ENCODE assay signal across 14 mouse cellular contexts in the genomic region with DNA sequence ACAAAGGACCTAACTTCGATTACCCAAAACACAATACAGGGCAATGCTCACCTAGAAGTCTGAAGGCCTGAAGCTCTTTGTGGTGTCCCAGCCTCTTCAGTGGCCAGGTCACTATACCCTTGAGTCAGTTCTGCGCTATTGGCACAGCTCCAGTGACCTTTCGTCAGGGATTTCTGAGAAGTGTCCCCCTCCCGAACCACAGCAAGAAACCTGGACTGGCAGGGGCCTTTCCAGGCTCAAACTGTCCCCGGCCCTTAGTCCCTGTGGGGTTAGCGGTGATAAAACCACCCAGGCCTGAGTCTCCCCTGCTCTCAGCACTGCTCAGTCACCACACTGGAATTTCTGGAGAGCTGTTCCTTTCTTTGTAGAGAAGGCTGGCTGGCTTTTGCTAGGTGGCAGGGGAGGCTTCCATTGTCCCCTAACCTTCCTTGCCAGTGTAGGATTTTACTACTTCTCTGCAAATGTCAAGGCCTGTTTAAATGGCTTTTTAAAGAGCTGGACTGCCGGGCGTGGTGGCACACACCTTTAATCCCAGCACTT. TPM values are rescaled to one million over a fixed set of nuclear protein-coding genes. Genes with fewer than 3 reads are reported as not detected.
DNase-seq lines count a peak whose midpoint lies in the region; ATAC-seq and TF ChIP-seq lines count a peak whose summit lies in the region.
"Had no signal": no experiment of that assay in that cellular context is flagged by ENCODE, and none has a peak within 500 bp of the region (broad histone marks: within the 10 kb centered on the region; RNA-seq: fewer than 3 reads in every experiment).

No protein-coding gene starts in this region.

- no peak for TF ChIP-seq POLR2A in kidney, adult 2 months (IDR thresholded peaks at IDR 0.05; ENCODE audit: low read depth, low read length)

- H3K9me3 ChIP-seq in kidney, embryonic 14.5 days (ENCODE audit: control insufficient read depth, low read length), result no peaks in the 10 kb centered on the region
- H3K9me3 ChIP-seq: embryonic facial prominence, embryonic 12.5 days; intestine, embryonic 15.5 days; midbrain, embryonic 12.5 days had no signal

- WGBS in kidney, adult 2 months, result 67% methylated on average over 8 of the region's 8 CpGs
- 77% methylated on average over 8 of the region's 8 CpGs for WGBS in kidney, embryonic 14.5 days

- H3K27me3 ChIP-seq in kidney, adult 2 months (replicated peaks; ENCODE audit: control insufficient read depth, insufficient read depth, low read length), result no peaks in the 10 kb centered on the region
- no peaks in the 10 kb centered on the region for H3K27me3 ChIP-seq in kidney, embryonic 14.5 days (ENCODE audit: control insufficient read depth, insufficient read depth, low read length)
- H3K27me3 ChIP-seq: embryonic facial prominence, embryonic 12.5 days; intestine, embryonic 15.5 days; midbrain, embryonic 12.5 days had no signal

- DNase-seq in adrenal gland, adult (ENCODE audit: inconsistent age in 2 of 2, low spot score in 1 of 2), result peak; percentile 69 to 87
- DNase-seq in adrenal gland, postnatal 4 days (ENCODE audit: low spot score in 2 of 2), result no peak
- peak; percentile 69 for DNase-seq in kidney, adult 2 months
- DNase-seq in 3T3-L1 (ENCODE audit: low read depth, low spot score), result peak; percentile 60
- peak; percentile 59 to 69 for DNase-seq in adrenal gland, postnatal 36 days
- DNase-seq in right cerebral cortex, postnatal 10 days (ENCODE audit: low spot score in 2 of 2), result no peak
- no peak for DNase-seq in layer of hippocampus, adult 2 months (ENCODE audit: low spot score in 2 of 2)
- DNase-seq: cerebellum, adult 11 months; cerebellum, postnatal 36 days; lung, postnatal 10 days had no signal

- TF ChIP-seq CTCF in kidney, adult 2 months (conservative IDR thresholded peaks at IDR 0.05; ENCODE audit: insufficient read depth, insufficient read length, low read depth, low read length), result no peak
- no peak for TF ChIP-seq CTCF in layer of hippocampus, adult 2 months (conservative IDR thresholded peaks at IDR 0.05)

- H3K4me3 ChIP-seq in kidney, adult 2 months (ENCODE audit: insufficient read depth, low read depth, low read length), result no peak overlapping the region
- H3K4me3 ChIP-seq in kidney, embryonic 14.5 days (ENCODE audit: low read length), result no peak overlapping the region
- no peak overlapping the region for H3K4me3 ChIP-seq in layer of hippocampus, adult 2 months
- H3K4me3 ChIP-seq: embryonic facial prominence, embryonic 12.5 days; intestine, embryonic 15.5 days; midbrain, embryonic 12.5 days had no signal

- no peak overlapping the region for H3K27ac ChIP-seq in kidney, adult 2 months (ENCODE audit: insufficient read depth, low read depth, low read length)
- H3K27ac ChIP-seq in kidney, embryonic 14.5 days (ENCODE audit: low read depth, low read length), result no peak overlapping the region
- H3K27ac ChIP-seq in layer of hippocampus, adult 2 months, result no peak overlapping the region
- H3K27ac ChIP-seq: embryonic facial prominence, embryonic 12.5 days; intestine, embryonic 15.5 days; midbrain, embryonic 12.5 days had no signal

- H3K9ac ChIP-seq in kidney, embryonic 14.5 days (ENCODE audit: low read depth, low read length), result no peak overlapping the region
- H3K9ac ChIP-seq: embryonic facial prominence, embryonic 12.5 days; intestine, embryonic 15.5 days; midbrain, embryonic 12.5 days had no signal

- no peaks in the 10 kb centered on the region for H3K4me1 ChIP-seq in kidney, adult 2 months (ENCODE audit: control insufficient read depth, insufficient read depth, low read length)
- H3K4me1 ChIP-seq in kidney, embryonic 14.5 days (ENCODE audit: control insufficient read depth, insufficient read depth, low read length), result 0 out of 2 replicates have a peak, but pooled peaks cover 7% of the 10 kb centered on the region

- H3K36me3 ChIP-seq in kidney, adult 2 months (ENCODE audit: control insufficient read depth, insufficient read depth, low read length), result no peaks in the 10 kb centered on the region
- H3K36me3 ChIP-seq in kidney, embryonic 14.5 days (ENCODE audit: control insufficient read depth, insufficient read depth, low read length), result no peaks in the 10 kb centered on the region
- H3K36me3 ChIP-seq: embryonic facial prominence, embryonic 12.5 days; intestine, embryonic 15.5 days; midbrain, embryonic 12.5 days had no signal

- no peak overlapping the region for H3K4me2 ChIP-seq in kidney, embryonic 14.5 days (replicated peaks; ENCODE audit: low read depth, low read length)
- H3K4me2 ChIP-seq: embryonic facial prominence, embryonic 12.5 days; intestine, embryonic 15.5 days; midbrain, embryonic 12.5 days had no signal

- no peak for ATAC-seq in kidney, embryonic 14.5 days (ENCODE audit: low FRiP score, low TSS enrichment)
- ATAC-seq: intestine, embryonic 15.5 days had no signal

RNA-seq across cellular contexts. Expression of gene Chst3, which starts 11.8 kb away (rescaled TPM):
- 1 to 10 TPM; 3.2 to 3.4 TPM for total RNA-seq in adrenal gland, postnatal 4 days (2021)
- 3.6 and 4.3 TPM in 2 replicates for polyA plus RNA-seq in kidney, adult 2 months (2012; rRNA removed)
- polyA plus RNA-seq in kidney, embryonic 14.5 days (2014; fragmentation: Nextera tagmentation; extraction: Ambion mirVana), result 1.0 and 1.1 TPM in 2 replicates
- total RNA-seq in adrenal gland, postnatal 36 days (2021), result 1 to 10 TPM in 1 of 2 experiments, under 1 TPM in 1; 0.76 to 1.4 TPM
- total RNA-seq in layer of hippocampus, adult 2 months (2021), result 1 to 10 TPM; 1.2 to 1.8 TPM

Comparison
In these comparisons a context has a peak if more than half of its experiments do, and no peak if none do; other contexts are left out.
1. DNase-seq: peak in adrenal gland, adult (2 of 2), kidney, adult 2 months (single experiment), 3T3-L1 (single experiment) and adrenal gland, postnatal 36 days (2 of 2); none in adrenal gland, postnatal 4 days (0 of 2), right cerebral cortex, postnatal 10 days (0 of 2) and layer of hippocampus, adult 2 months (0 of 2).